10 mouse cellular contexts compared by ENCODE assay signal in genomic region chr5:112283543-112284202, GRCm38 (mm10). TPM values are rescaled to one million over a fixed set of nuclear protein-coding genes. Genes with fewer than 3 reads are reported as not detected.
DNase-seq lines count a peak whose midpoint lies in the region; ATAC-seq and TF ChIP-seq lines count a peak whose summit lies in the region.
"Had no signal": no experiment of that assay in that cellular context is flagged by ENCODE, and none has a peak within 500 bp of the region (broad histone marks: within the 10 kb centered on the region; RNA-seq: fewer than 3 reads in every experiment).

No protein-coding gene starts in this region.

- no peak for TF ChIP-seq POLR2A in thymus, adult 2 months (IDR thresholded peaks at IDR 0.05; ENCODE audit: control insufficient read depth, extremely low read depth, insufficient read depth, low read length, poor library complexity)

- no peaks in the 10 kb centered on the region for H3K36me3 ChIP-seq in thymus, adult 2 months (ENCODE audit: control insufficient read depth, insufficient read depth, low read length)
- H3K36me3 ChIP-seq in heart, embryonic 15.5 days: no peaks in the 10 kb centered on the region
- H3K36me3 ChIP-seq in liver, embryonic 11.5 days (ENCODE audit: control insufficient read depth, insufficient read depth, low read length): no peaks in the 10 kb centered on the region; the same call in 1 of the 2 replicates

- no peak overlapping the region for H3K4me3 ChIP-seq in thymus, adult 2 months (ENCODE audit: control insufficient read depth, insufficient read depth, low read length)
- H3K4me3 ChIP-seq in heart, embryonic 15.5 days: no peak overlapping the region
- H3K4me3 ChIP-seq in liver, embryonic 11.5 days (ENCODE audit: low read depth, low read length): no peak overlapping the region
- H3K4me3 ChIP-seq: erythroblast, embryonic 14.5 days had no signal

- H3K27ac ChIP-seq in thymus, adult 2 months (ENCODE audit: control insufficient read depth, insufficient read depth, low read length): no peak overlapping the region
- peak overlapping the region; percentile 74 for H3K27ac ChIP-seq in heart, embryonic 15.5 days
- H3K27ac ChIP-seq in liver, embryonic 11.5 days (ENCODE audit: low read depth, low read length): peak overlapping the region; percentile 81

- H3K9me3 ChIP-seq in heart, embryonic 15.5 days (replicated peaks): no peaks in the 10 kb centered on the region
- no peaks in the 10 kb centered on the region for H3K9me3 ChIP-seq in liver, embryonic 11.5 days (ENCODE audit: control insufficient read depth, low read length)

- peak overlapping the region; percentile 17; the same call in 1 of the 2 replicates for H3K4me2 ChIP-seq in heart, embryonic 15.5 days
- H3K4me2 ChIP-seq in liver, embryonic 11.5 days: peak overlapping the region; percentile 37

- TF ChIP-seq CTCF in thymus, adult 2 months (IDR thresholded peaks at IDR 0.05; ENCODE audit: borderline replicate concordance, control insufficient read depth, extremely low read depth, insufficient read depth, low read length, poor library complexity): no peak

- peak; percentile 28 for DNase-seq in thymus, postnatal 4 days
- no peak for DNase-seq in thymus, adult 2 months
- no peak for DNase-seq in liver, embryonic 11.5 days (ENCODE audit: low spot score)
- no peak for DNase-seq in MN1 (ENCODE audit: low spot score)
- DNase-seq in cerebellum, adult 9-11 months: no peak
- DNase-seq in testis, postnatal 10 days (ENCODE audit: low spot score): no peak
- DNase-seq in adipocyte (ENCODE audit: low spot score): no peak
- DNase-seq: adrenal gland, postnatal 10 days had no signal

- H3K27me3 ChIP-seq in thymus, adult 2 months (ENCODE audit: control insufficient read depth, insufficient read depth, low read length): no peaks in the 10 kb centered on the region
- no peaks in the 10 kb centered on the region for H3K27me3 ChIP-seq in heart, embryonic 15.5 days
- no peaks in the 10 kb centered on the region for H3K27me3 ChIP-seq in liver, embryonic 11.5 days (replicated peaks; ENCODE audit: control insufficient read depth, insufficient read depth, low read length)

- no peak overlapping the region for H3K9ac ChIP-seq in heart, embryonic 15.5 days
- H3K9ac ChIP-seq in liver, embryonic 11.5 days (ENCODE audit: low read depth, low read length): no peak overlapping the region; the same call in 1 of the 2 replicates

- H3K4me1 ChIP-seq in thymus, adult 2 months (replicated peaks; ENCODE audit: control insufficient read depth, insufficient read depth, low read length): peaks cover 79% of the 10 kb centered on the region
- peaks cover 87% of the 10 kb centered on the region for H3K4me1 ChIP-seq in heart, embryonic 15.5 days (replicated peaks)
- peaks cover 92% of the 10 kb centered on the region for H3K4me1 ChIP-seq in liver, embryonic 11.5 days (replicated peaks; ENCODE audit: control insufficient read depth, insufficient read depth, low read length)

- ATAC-seq in heart, embryonic 15.5 days (replicated peaks; ENCODE audit: insufficient number of reproducible peaks, insufficient read depth, low FRiP score, low read depth): peak; percentile 45; the same call in 1 of the 2 replicates
- ATAC-seq in liver, embryonic 11.5 days (replicated peaks; ENCODE audit: low FRiP score): peak; percentile 34

- WGBS in thymus, adult 2 months: 15% methylated on average over 10 of the region's 10 CpGs
- 50% methylated on average over 10 of the region's 10 CpGs for WGBS in heart, embryonic 15.5 days
- WGBS in liver, embryonic 11.5 days: 28% methylated on average over 10 of the region's 10 CpGs

RNA-seq across cellular contexts. Expression of gene Tpst2, which starts 7.2 kb away (rescaled TPM):
- polyA plus RNA-seq in thymus, adult 2 months (2012; rRNA removed): 62.7 and 63.5 TPM in 2 replicates
- polyA plus RNA-seq in heart, embryonic 15.5 days (2015; fragmentation: Nextera tagmentation; extraction: Ambion mirVana): 38.5 and 47.8 TPM in 2 replicates
- 66.0 and 66.7 TPM in 2 replicates for polyA plus RNA-seq in liver, embryonic 11.5 days (2014; fragmentation: Nextera tagmentation; extraction: Ambion mirVana)

RNA-seq across cellular contexts. Expression of gene Crybb1, which starts 28.1 kb away (rescaled TPM):
- 0.15 and 0.40 TPM in 2 replicates for polyA plus RNA-seq in thymus, adult 2 months (2012; rRNA removed)
- polyA plus RNA-seq in heart, embryonic 15.5 days (2015; fragmentation: Nextera tagmentation; extraction: Ambion mirVana): 1.6 and 2.1 TPM in 2 replicates
- polyA plus RNA-seq in liver, embryonic 11.5 days (2014; fragmentation: Nextera tagmentation; extraction: Ambion mirVana): 0.31 and 0.45 TPM in 2 replicates
- polyA plus RNA-seq: erythroblast, embryonic 14.5 days had no signal

RNA-seq across cellular contexts. Expression of gene Cryba4, which starts 31.4 kb away (rescaled TPM):
- 0.41 and 3.1 TPM in 2 replicates for polyA plus RNA-seq in thymus, adult 2 months (2012; rRNA removed)
- 1.2 and 1.4 TPM in 2 replicates for polyA plus RNA-seq in heart, embryonic 15.5 days (2015; fragmentation: Nextera tagmentation; extraction: Ambion mirVana)
- 0.84 and 1.3 TPM in 2 replicates for polyA plus RNA-seq in liver, embryonic 11.5 days (2014; fragmentation: Nextera tagmentation; extraction: Ambion mirVana)
- polyA plus RNA-seq: erythroblast, embryonic 14.5 days had no signal

RNA-seq across cellular contexts. Expression of gene Tfip11, which starts 42.5 kb away (rescaled TPM):
- polyA plus RNA-seq in thymus, adult 2 months (2012; rRNA removed): 58.9 and 63.2 TPM in 2 replicates
- polyA plus RNA-seq in heart, embryonic 15.5 days (2015; fragmentation: Nextera tagmentation; extraction: Ambion mirVana): 15.2 and 19.6 TPM in 2 replicates
- polyA plus RNA-seq in liver, embryonic 11.5 days (2014; fragmentation: Nextera tagmentation; extraction: Ambion mirVana): 24.5 and 30.5 TPM in 2 replicates

RNA-seq across cellular contexts. Expression of gene Srrd, which starts 59.2 kb away (rescaled TPM):
- polyA plus RNA-seq in thymus, adult 2 months (2012; rRNA removed): 56.2 and 64.4 TPM in 2 replicates
- polyA plus RNA-seq in heart, embryonic 15.5 days (2015; fragmentation: Nextera tagmentation; extraction: Ambion mirVana): 20.7 and 28.8 TPM in 2 replicates
- 35.3 and 36.5 TPM in 2 replicates for polyA plus RNA-seq in liver, embryonic 11.5 days (2014; fragmentation: Nextera tagmentation; extraction: Ambion mirVana)
